Comparison of ENCODE assay signal across 7 mouse cellular contexts in the genomic region with DNA sequence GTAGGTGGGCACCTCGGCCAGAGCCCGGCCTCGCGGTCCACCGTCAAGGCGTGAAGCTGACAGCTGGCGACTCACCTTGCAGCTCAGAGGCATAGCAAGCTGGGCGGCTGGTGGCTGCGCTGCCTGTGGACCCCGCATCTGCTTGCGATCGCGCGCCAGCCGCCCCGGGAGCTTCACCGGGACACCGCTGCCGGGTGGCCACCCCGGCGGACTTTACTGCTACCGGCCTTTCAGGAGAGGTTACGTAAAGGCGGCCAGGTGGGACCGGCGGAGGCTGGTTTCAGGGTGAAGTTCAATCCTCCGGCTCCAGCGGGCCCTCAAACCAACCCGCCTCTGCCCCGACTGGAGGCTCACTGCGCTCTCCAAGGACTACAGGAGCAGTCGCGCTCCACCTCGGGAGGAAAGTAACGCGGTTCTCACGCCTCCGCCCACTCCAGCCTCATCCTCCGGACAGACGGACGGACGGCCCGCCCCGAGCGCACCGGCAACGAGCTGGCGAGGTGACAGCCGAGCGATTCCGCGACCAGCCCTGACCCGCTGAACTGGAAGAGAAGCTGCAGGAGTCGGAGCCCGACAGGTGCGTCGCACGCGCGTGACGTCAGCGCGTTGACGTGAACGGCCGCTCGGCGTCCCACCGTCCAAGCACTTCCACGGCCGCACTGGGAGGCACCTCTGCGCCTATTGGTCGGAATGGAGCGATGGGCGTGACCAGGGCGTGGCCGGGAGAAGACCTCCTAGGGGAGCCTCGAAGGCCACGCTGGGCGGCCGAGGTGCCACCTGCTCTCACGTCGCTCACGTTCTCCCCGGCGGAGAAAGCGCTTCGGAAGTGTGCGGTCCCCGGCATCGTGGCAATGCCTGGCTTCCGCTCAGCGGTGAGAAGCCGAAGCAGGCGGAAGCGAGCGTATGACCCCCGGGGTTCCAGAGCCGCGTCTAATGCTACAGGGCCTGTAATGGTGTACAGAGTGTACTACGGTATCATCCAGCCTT. TPM values are rescaled to one million over a fixed set of nuclear protein-coding genes. Genes with fewer than 3 reads are reported as not detected.
DNase-seq lines count a peak whose midpoint lies in the region; ATAC-seq lines count a peak whose summit lies in the region.

TSS of gene Clcn3 (minus strand) at position 600 of the 987 bp plus-strand sequence.

- peak within 1 kb of the TSS; percentile 84 for H3K9ac ChIP-seq in intestine, embryonic 15.5 days

- peak; percentile 99 for DNase-seq in adrenal gland, adult 2 months
- DNase-seq in embryo, embryonic 11.5 days (ENCODE audit: low read depth, low spot score), result peak; percentile 95
- DNase-seq in gastrocnemius, postnatal 36 days, result peak; percentile 90 to 95
- DNase-seq in left cerebral cortex, postnatal 25 days (ENCODE audit: low spot score in 2 of 2), result peak; percentile 98 to 99
- DNase-seq in midbrain, embryonic 10.5 days (ENCODE audit: low spot score), result peak; percentile 98
- peak; percentile 95 for DNase-seq in right cerebral cortex, postnatal 4 days

- no peaks in the 10 kb centered on the region for H3K9me3 ChIP-seq in intestine, embryonic 15.5 days
- H3K9me3 ChIP-seq in midbrain, embryonic 10.5 days (replicated peaks), result peaks cover 5% of the 10 kb centered on the region; the same call in 1 of the 2 replicates

- no peaks in the 10 kb centered on the region for H3K4me1 ChIP-seq in intestine, embryonic 15.5 days (replicated peaks)
- H3K4me1 ChIP-seq in midbrain, embryonic 10.5 days, result peaks cover 27% of the 10 kb centered on the region

- peak within 1 kb of the TSS; percentile 92 for H3K27ac ChIP-seq in intestine, embryonic 15.5 days
- H3K27ac ChIP-seq in midbrain, embryonic 10.5 days (replicated peaks), result peak within 1 kb of the TSS; percentile 89

- H3K4me2 ChIP-seq in intestine, embryonic 15.5 days (replicated peaks), result peak within 1 kb of the TSS; percentile 89

- WGBS in intestine, embryonic 15.5 days, result under 1% methylated on average over 101 of the region's 101 CpGs
- under 1% methylated on average over 101 of the region's 101 CpGs for WGBS in midbrain, embryonic 10.5 days

- peak; percentile 100 for ATAC-seq in intestine, embryonic 15.5 days

- H3K4me3 ChIP-seq in intestine, embryonic 15.5 days (replicated peaks), result peak within 1 kb of the TSS; percentile 81
- peak within 1 kb of the TSS; percentile 87 for H3K4me3 ChIP-seq in midbrain, embryonic 10.5 days

- no peaks in the 10 kb centered on the region for H3K27me3 ChIP-seq in intestine, embryonic 15.5 days (replicated peaks)
- no peaks in the 10 kb centered on the region for H3K27me3 ChIP-seq in midbrain, embryonic 10.5 days (ENCODE audit: low read depth, poor library complexity, severe bottlenecking)

- H3K36me3 ChIP-seq in intestine, embryonic 15.5 days, result no peaks in the 10 kb centered on the region
- no peaks in the 10 kb centered on the region for H3K36me3 ChIP-seq in midbrain, embryonic 10.5 days

- intact Hi-C loops in gastrocnemius, postnatal 36 days (cut with DNase I), result no loop called here
- intact Hi-C loops in left cerebral cortex, postnatal 25 days (cut with DNase I), result loop anchor here (1.0 to 10.0 kb wide), 3 partner anchors 10 to 368 kb away; partner anchors contain the start of gene Nek1

RNA-seq across cellular contexts. Expression of gene Clcn3, which starts in this region (rescaled TPM):
- 10 to 100 TPM; 40.9 to 47.4 TPM for total RNA-seq in adrenal gland, adult 2 months (2021)
- 7.9 and 9.1 TPM in 2 replicates for polyA plus RNA-seq in adrenal gland, adult 2 months (2012; rRNA removed)
- total RNA-seq in gastrocnemius, postnatal 36 days (2021), result 10 to 100 TPM; 24.3 to 25.4 TPM
- polyA plus RNA-seq in intestine, embryonic 15.5 days (2015; fragmentation: Nextera tagmentation; extraction: Ambion mirVana), result 30.0 and 30.1 TPM in 2 replicates
- 100 to 1,000 TPM; 130 to 131 TPM for total RNA-seq in left cerebral cortex, postnatal 25 days (2021)
- 29.1 and 32.6 TPM in 2 replicates for polyA plus RNA-seq in midbrain, embryonic 10.5 days (2016; fragmentation: Nextera tagmentation; extraction: Ambion mirVana)

Comparison
In these comparisons a context has a peak if more than half of its experiments do, and no peak if none do; other contexts are left out.
1. Peak in every context shown above with its lines: DNase-seq, ATAC-seq, H3K4me3 ChIP-seq and H3K27ac ChIP-seq.